Mouse (Mus musculus) embryonic fibroblast, embryonic 13.5 days (primary cell): ENCODE data around the gene Rnd3. TPM values are rescaled to one million over a fixed set of nuclear protein-coding genes. Genes with fewer than 3 reads are reported as not detected.

Experiments used
- H3K27ac ChIP-seq: 2 replicates; pipeline ENCODE4 v1.5.1; 2012; ENCODE audit warnings: low read length, control low read depth, inconsistent platforms; ENCODE audit not compliant: insufficient read depth
- H3K4me1 ChIP-seq: 2 replicates; pipeline ENCODE4 v1.6.1; 2011; ENCODE audit warnings: low read length; ENCODE audit not compliant: control insufficient read depth, insufficient read depth
- H3K4me3 ChIP-seq: 2 replicates; pipeline ENCODE4 v1.5.1; 2011; ENCODE audit warnings: mild to moderate bottlenecking, control low read depth, low read length; ENCODE audit not compliant: insufficient read depth
- CTCF ChIP-seq: IDR thresholded peaks from 2 replicates; pipeline ENCODE4 v1.5.1; 2011; ENCODE audit warnings: mild to moderate bottlenecking, control low read depth, low read length, moderate library complexity, borderline replicate concordance; ENCODE audit not compliant: insufficient read depth
- POLR2A ChIP-seq: IDR thresholded peaks from 2 replicates; pipeline ENCODE4 v1.6.1; 2011; ENCODE audit warnings: low read depth, mild to moderate bottlenecking, control low read depth, low read length, moderate library complexity
- polyA plus RNA-seq: library from polyadenylated mRNA; stranded (reverse); fragments of >200 nt; gene quantifications from 2 replicates; pipeline ENCODE4 v1.2.4, GENCODE M21; 2011; ENCODE audit warnings: low read depth; ENCODE audit not compliant: missing spikeins, insufficient read length

Rnd3 gene
- polyA plus RNA-seq: 233 and 320 TPM in 2 replicates

DNA sequence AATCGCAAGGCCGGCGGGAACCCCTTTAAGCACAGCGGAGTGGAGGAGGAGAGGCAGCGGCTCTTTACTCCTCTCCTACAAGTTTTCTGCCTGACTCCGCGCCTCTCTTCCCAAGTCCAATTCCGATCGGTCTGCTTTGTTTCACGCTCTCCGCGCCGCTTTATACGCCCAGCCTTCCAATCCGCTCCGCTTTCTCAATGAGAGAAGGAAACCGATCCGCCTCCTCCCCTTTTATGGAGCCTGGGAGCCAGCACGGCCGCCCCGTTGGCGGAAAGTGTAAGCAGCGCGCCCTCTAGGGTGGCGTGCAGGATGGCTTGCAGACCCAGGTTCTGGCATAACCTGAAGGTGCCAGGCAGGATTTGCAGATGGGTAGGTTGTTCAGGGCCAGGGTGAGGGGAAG, at the start of gene Rnd3:
Gene Rnd3, minus strand, starts transcription at position 137 of the 400 bp plus-strand sequence.
- Histone ChIP-seq H3K27ac (peak within 1 kb of the TSS; percentile 96), H3K4me3 (peak within 1 kb of the TSS; percentile 76), H3K4me1 (0 out of 2 replicates have a peak, but pooled peaks cover 2% of the 10 kb centered on the region)
- peak; percentile 85 for TF ChIP-seq CTCF
- peak; percentile 100 for TF ChIP-seq POLR2A

DNA sequence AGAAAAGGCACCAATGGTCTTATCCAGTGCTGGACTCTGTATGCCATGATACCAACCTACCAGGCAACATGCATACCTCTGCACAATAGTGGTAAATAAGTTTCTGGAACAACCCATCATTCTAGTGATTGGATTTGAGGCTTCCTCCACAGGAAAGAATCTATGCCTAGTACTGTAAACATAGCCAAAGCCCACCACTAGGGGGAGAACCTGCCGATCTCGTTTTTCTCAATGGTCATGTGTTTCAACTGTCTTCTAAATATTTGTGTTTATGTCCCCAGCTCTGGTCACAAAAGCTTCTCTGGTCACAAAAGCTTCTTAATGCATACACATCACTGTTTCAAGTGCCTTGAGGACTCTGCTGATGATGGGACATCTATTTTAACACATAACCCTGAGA, 43.4 kb upstream of the Rnd3 start:
- Histone ChIP-seq H3K4me3 (no peak overlapping the region), H3K4me1 (no peaks in the 10 kb centered on the region)
- TF ChIP-seq CTCF (no peak), POLR2A (no peak)

DNA sequence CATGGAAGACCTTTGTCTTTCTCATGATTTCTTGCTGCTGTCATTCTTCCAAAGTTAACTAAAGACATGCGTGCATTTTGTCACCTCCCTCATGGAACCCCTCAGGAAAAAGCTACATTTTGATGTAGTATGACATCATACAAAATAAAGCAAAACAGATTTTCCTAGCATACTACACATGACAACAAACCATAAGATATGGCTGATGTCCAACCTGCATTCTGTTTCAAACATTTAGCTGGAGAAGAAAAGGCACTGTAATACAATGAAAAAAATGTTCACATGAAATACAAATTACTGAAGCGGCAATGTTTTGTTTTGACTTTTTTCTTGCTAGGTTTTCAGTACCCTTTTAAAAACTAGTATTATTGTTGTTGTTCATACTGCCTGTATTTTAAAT, 36.9 kb upstream of the Rnd3 start:
- no peak for TF ChIP-seq POLR2A
- no peak for TF ChIP-seq CTCF
- Histone ChIP-seq H3K27ac (0 out of 2 replicates have a peak overlapping the region, but pooled peaks have one; percentile 26), H3K4me1 (peaks cover 3% of the 10 kb centered on the region), H3K4me3 (no peak overlapping the region)

More for the DNA sequence above, 43.4 kb upstream of the Rnd3 start:
- H3K27ac ChIP-seq: no peak overlapping the region

DNA sequence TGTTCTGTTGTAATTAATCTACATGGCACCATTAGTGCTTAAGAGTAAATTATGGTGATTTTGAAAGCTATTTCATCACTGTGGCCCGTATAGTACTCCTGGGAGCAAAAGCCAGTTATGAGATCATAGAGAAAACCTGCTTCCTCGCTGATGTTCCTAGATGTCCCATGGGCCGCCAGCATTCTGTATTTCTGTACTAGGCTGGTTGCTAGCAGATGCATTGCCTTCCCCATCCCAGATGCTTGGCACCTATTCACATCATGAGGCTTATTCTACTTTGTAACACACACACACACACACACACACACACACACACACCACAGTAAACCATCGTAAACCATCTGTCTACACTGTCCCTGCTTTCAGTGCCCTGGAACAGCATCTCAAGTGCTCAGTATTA, 34.1 kb upstream of the Rnd3 start:
- Histone ChIP-seq H3K27ac (no peak overlapping the region), H3K4me1 (peaks cover 9% of the 10 kb centered on the region), H3K4me3 (no peak overlapping the region)
- TF ChIP-seq CTCF (no peak), POLR2A (no peak)

DNA sequence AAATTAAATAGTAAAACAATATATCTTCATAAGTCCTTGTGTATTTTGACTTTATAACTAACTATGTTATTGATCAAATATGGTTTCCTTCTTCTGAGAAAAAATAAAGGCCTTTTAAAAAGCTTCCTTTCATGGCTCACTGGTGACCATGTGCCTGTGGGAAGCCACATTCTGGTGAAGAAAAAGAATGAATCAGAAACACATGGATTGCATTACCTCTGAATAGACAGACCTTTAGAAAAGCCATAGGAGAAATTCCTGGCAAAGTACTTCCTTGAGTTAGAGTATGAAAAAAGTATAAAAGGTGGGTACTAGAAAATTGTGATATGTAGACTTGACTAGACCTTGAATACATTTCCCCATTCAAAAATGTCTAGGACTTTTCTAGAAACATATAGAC, 32.5 kb upstream of the Rnd3 start:
- no peak for TF ChIP-seq POLR2A
- no peak for TF ChIP-seq CTCF
- Histone ChIP-seq H3K4me1 (peaks cover 13% of the 10 kb centered on the region), H3K27ac (no peak overlapping the region), H3K4me3 (no peak overlapping the region)

DNA sequence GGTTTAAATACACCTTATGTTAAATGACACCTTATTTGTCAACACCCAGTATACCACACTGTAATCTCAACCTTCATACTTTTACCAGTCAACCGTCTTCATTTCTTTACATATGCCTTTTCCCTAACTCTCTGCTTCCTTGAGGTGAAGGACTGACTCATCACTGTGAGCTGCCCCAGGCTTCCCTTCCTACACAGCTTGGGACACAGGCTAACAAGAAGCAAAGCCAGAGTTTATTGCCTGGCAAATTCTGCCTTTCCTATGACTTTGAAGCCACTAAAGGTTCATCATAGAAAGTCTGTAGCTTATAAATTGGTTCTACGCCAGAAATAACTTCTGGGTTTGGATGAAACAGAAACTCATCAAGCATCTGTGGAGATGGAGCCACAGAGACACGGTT, 30.2 kb upstream of the Rnd3 start:
- TF ChIP-seq CTCF (no peak), POLR2A (no peak)

DNA sequence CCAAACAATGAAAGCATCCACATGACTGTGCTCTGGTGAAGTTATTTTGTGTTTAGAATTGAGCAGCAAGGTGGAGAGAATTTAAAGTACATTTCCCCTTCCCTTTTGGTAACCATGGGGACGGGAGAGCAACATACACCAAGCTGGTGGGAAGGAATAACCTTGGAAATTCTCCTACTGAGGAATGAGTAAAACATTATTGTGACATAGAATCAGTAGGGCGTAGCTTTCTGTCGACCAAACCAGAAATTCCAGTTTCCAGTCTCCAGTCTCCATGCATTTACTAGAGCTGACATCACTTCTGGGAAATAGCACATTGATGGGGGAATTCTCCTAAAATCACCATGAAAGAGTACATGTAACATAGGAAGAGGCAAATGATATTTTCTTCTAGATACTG, 28.7 kb upstream of the Rnd3 start:
- H3K4me3 ChIP-seq: no peak overlapping the region
- peaks cover 11% of the 10 kb centered on the region for H3K4me1 ChIP-seq
- TF ChIP-seq POLR2A: no peak
- no peak for TF ChIP-seq CTCF
- no peak overlapping the region for H3K27ac ChIP-seq

More for the DNA sequence above, 30.2 kb upstream of the Rnd3 start:
- H3K27ac ChIP-seq: peak overlapping the region; percentile 71
- no peak overlapping the region for H3K4me3 ChIP-seq
- H3K4me1 ChIP-seq: peaks cover 11% of the 10 kb centered on the region

DNA sequence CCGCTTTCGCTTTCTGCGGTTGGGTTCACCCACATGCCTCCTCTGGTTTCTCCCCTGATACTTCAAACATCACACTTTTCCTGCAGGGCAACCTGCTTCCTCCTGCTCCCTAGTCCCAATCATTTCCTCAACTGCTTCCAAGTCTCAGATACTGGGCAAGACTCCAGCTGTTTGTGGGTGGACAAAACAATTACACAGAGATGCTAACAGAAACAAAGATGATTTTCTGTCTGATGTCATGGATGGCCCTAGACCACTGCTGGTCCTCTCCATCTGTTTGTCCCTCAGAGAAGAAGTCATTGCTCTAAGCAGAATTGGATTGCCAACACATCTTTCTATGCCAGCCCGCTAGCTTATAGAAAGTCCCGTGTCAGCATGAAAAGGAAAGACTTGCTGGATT, 26.4 kb upstream of the Rnd3 start:
- Histone ChIP-seq H3K4me3 (no peak overlapping the region), H3K4me1 (peaks cover 13% of the 10 kb centered on the region), H3K27ac (no peak overlapping the region)
- no peak for TF ChIP-seq CTCF
- TF ChIP-seq POLR2A: no peak

DNA sequence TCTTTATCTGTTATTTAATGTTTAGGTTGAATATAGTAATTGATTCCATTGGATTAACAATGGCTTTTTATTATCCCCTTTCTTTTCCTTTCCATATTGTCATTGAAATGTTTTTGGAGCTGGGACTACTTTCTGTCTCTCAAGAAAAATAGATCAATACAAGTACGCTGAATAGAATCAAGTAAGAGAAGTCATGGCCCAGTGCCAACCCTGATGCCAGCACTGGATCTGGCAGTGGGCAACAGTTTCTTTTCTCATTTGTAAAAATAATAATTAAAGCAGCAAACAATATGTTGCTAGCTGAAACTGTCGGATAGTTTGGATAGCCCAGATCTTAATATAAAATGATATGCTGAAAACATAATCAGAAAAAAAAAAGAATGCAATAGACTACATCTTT, 12.2 kb upstream of the Rnd3 start:
- Histone ChIP-seq H3K4me1 (peaks cover 2% of the 10 kb centered on the region; the same call in 1 of the 2 replicates), H3K4me3 (no peak overlapping the region), H3K27ac (no peak overlapping the region)
- TF ChIP-seq POLR2A (no peak), CTCF (no peak)

DNA sequence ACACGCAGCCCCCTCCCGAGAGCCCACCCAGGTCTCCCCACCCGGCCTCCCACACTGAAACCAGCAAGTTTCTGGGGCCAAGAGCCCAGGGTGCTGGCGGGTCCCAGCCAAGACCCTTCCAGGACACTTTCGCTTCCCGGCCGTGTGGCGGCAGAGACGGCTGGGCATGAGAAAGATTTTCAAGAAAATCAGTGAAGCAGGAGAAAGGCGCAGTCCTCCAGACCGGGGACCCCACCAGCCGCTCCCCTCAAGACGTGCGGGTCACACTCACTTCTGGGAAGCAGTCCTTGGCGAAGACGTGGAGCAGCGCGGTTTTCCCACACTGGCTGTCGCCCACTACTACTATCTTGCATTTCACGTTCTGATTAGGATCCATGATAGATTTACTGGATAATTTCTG, 457 bp downstream of the Rnd3 start:
- Histone ChIP-seq H3K4me3 (peak overlapping the region; percentile 76), H3K4me1 (0 out of 2 replicates have a peak, but pooled peaks cover 2% of the 10 kb centered on the region), H3K27ac (peak overlapping the region; percentile 96)
- peak; percentile 4 for TF ChIP-seq POLR2A
- no peak for TF ChIP-seq CTCF

DNA sequence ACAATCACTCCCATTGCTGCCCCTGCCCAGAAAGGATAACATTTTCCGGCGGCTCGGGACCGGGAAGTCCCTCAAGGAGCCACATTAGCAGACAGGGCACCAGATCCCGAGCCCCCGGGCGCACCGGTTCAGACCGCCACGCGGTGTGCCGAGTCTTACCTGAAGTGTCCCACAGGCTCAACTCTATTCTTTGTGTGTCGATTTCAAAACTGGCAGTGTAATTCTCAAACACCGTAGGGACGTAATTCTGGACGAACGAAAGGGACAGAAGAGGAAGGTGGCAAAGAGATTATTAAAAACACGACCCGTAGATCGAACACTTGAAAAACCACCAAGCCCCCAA, 875 bp downstream of the Rnd3 start:
- Histone ChIP-seq H3K27ac (peak overlapping the region; percentile 96), H3K4me3 (peak overlapping the region; percentile 76), H3K4me1 (peaks cover 3% of the 10 kb centered on the region)
- TF ChIP-seq POLR2A (peak; percentile 37; the same call in 1 of the 2 replicates), CTCF (no peak)
